Mouse (Mus musculus) ovary, adult 18-20 months (tissue): ENCODE results near the gene Taf13.
"Not testable (repeated sequence)": the region's sequence is repeated elsewhere in the genome, so short reads cannot be mapped to it uniquely, and the experiment has no call there.

Experiments used
- DNase-seq: peaks from one replicate; pipeline ENCODE4 v3.0.0; 2022; ENCODE audit warnings: low spot score, mixed read lengths

Taf13 gene

GRCm38 (mm10) chr3:108571443-108572294, at the start of gene Taf13:
Gene Taf13 (plus strand): TSS chr3:108571698.
- peak; percentile 93 for DNase-seq

GRCm38 (mm10) chr3:108523415-108523814, 48.1 kb upstream of the Taf13 start:
- DNase-seq, result no peak

DNA sequence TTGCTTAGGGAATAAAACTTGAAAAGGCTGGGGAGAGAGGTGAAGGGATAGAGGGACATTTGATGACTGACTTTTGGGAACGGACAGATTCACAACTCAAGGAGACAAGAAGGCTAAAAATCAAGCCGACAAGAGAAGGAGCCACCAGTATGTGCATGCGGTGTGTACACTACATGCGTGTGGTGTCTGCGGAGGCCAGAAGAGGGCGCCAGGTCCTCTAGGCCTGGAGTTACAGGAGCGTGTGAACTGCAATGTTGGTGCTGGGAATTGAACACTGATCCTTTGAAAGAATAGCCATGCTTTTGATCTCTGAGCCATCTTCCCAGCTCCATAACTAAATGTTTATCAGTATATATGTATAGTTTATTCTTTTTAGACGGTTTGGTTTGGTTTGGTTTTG, 43.0 kb upstream of the Taf13 start:
- no peak for DNase-seq

- DNase-seq, result peak; percentile 40
Measured at GRCm38 (mm10) chr3:108533114-108533885, 38.2 kb upstream of the Taf13 start.

DNA sequence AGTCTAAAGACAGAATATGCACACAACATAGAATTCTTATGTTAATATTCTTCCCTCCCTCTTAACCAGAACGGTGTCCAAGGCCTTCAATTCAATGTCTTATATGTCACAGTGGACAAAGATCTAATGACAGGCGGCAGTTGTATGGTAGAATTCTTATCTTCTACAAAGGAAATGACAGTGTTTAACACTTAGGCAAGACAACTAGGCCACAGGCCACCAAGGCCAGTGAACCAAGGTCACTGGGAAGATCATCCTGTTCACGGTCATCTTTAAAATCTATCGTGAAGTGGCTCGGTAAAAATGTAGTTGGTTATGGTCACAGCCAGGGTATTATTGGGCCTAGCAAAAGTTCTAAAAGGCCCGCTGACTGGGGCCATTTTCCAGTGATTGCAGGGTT, 37.5 kb upstream of the Taf13 start, which contains the start of gene 1700013F07Rik:
1700013F07Rik (plus strand) TSS at position 200 of the 400 bp plus-strand sequence.
- DNase-seq, result no peak

DNA sequence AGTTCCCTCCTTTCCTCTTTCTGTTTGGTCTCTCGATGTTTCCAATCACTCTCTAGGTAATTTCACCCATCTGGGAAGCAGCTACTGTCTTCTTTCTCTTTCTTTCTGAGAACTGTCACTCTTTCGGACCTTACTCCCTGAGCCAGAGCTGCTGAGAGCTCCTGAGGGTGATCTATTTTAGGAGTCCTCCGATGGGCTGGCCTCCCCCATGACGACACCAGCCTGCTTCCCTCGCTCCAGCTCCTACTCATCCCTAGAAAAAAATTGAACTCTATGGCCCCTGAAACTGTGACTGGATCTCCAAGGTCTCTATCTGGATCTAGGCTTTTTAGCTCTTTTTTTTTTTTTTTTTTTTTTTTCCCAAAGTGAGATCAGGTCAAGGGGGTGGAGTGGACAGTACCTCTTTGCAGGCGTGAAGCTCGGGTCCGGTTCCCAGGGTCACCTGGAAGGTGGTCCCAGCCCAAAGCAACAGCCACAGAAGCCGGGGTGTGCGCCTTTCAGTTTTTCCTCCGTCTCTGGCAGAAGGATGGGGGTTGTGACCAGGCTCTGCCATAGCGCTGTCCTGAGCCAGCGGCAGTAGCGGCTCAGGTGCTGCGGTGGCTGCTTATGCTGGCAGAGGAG, 35.5 kb upstream of the Taf13 start:
- DNase-seq, result no peak

GRCm38 (mm10) chr3:108536517-108537260, 34.8 kb upstream of the Taf13 start, which contains the start of gene 5330417C22Rik:
Gene 5330417C22Rik (minus strand): TSS chr3:108536536.
- DNase-seq, result peak; percentile 26

GRCm38 (mm10) chr3:108537303-108537702, 34.2 kb upstream of the Taf13 start:
- peak; percentile 73 for DNase-seq

DNA sequence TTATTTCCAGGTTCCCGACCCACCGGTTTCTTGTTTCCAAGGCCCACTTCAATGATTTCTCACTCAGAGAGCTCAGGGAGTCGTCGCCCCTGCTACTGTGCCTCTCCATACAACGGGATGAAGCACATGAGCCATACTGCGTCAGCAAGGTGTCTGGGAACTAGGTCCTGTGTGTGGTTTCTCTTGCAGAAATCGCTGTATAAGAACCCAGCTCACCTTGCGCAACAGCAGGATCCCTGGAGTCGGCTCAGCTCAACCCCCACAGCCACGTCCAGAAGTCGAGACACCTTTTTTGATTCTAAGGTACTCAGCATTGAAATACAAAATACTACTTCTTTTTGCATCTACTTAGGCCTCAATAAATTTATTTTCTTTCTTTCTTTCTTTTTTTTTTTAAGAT, 29.2 kb upstream of the Taf13 start:
- no peak for DNase-seq

- DNase-seq, result no peak
Measured at GRCm38 (mm10) chr3:108554111-108554561, 17.4 kb upstream of the Taf13 start.

- DNase-seq, result peak; percentile 87
Measured at GRCm38 (mm10) chr3:108554587-108555312, 16.7 kb upstream of the Taf13 start.

DNA sequence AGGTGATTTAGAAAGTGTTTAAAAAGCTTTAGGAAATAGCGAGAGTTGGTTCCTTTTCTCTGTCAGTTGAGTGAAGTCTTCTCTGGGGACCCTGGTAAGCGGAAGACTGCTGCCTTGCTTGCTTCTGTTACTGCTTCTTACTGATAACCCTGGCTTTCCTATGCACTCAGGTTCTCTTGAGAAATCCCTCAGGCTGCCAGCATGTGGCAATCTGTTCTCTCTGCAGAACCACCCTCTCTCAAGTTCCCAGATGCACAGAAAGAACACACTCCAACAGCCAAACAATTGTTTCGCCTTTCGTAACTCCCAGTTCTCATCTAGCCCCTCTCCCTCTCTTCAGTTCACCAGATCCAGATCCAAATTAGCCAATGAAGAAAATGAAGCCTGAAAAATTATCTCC, 13.6 kb upstream of the Taf13 start:
- no peak for DNase-seq

DNA sequence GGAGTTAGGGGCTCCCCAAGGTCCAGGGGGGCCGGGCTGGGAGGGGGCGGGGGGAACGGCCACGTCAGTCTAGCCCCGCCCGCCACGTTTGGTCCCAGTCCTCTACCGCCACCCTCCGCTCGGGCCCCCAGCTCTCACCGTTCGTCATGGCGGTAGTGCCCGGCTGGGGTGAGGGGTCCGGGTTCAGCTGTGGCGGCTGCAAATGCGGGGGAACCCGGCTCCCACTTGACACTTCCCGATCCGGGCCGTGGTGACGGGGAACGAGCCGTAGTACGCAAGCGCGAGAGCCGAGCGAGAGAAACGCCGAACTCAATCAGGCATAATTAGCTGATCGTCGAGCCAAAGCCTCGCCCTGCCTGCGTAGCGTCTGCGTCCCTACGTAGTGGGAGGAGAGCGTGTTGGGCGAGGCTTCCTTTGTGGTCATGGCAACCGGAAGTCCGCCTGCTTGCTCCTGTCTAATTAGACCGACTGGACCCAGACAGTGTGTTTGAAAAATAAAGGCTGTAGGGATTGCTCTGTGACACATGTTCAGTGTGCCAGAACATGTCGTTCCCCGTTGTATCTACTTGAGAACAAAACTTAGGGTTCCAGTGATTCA, 9.3 kb upstream of the Taf13 start, which contains the start of gene Tmem167b:
Tmem167b (minus strand) TSS at position 334 of the 598 bp plus-strand sequence.
- DNase-seq, result peak; percentile 95

DNA sequence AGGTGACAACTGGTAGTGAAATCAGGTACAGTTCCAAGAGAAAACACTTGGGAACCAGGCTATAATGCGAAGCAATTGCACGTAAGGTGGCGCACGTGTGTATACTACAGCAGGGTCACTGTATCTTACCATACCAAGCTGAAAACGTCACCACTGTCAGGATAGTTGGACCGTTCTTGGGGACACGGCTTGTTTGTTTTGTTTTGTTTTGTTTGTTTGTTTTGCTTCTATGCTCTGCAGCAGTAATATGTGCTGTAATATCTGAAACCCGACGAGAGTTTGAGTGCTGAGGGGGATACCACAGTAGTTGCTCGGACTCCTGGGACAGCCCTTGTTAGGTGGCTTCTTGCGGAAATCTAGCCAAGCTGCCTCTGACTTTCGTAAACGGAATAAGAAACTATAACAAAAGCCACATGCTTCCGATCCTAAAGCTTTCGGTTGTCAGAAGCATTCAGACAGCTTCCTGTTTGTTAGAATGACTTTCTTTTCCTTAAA, 8.7 kb upstream of the Taf13 start:
- DNase-seq, result no peak

GRCm38 (mm10) chr3:108563309-108563708, 8.2 kb upstream of the Taf13 start:
- DNase-seq, result peak; percentile 41

DNA sequence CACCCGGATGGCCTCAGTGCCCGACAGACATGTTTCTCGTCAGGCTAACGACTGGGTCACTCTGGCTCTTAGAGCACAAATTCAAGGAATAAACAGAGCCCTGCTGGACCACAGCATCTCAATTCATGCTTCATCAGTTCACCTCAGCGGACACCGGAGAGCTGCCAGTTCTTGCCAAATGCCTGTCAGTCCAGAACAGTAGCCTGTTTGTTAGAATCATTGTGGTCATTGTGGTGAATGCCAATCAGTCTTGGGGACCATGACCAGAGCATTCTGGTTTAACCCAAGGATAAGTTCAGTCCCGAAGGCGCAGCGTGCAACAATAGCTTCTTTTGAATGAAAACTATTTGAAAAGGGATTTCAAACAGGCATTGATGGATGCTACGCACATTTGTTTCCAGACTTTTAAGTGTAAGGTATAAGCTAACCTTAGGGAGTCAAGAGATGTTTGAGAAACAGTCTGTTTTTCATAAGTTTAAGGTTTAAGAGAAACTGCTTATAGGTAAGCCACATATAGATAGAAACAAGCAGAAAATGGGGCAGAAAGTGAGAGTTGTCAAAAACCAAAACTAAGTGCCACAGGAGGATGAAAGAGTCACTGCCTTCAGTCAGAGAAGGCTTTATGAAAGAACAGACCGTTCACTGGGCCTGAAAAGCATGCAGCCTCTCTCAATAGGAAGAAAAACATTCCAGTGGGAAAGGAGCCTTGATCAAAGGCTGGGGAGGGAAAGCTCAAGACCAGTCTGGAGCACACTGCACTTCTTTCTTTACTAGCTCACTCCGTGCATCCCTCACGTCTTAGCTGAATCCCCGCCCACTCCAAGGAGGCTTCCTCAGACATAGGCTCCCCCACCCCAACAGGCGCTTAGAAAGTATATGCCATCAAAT, 3.3 kb upstream of the Taf13 start:
- DNase-seq, result no peak

GRCm38 (mm10) chr3:108569636-108570035, 1.9 kb upstream of the Taf13 start:
- not testable (repeated sequence) for DNase-seq

GRCm38 (mm10) chr3:108570813-108571212, 685 bp upstream of the Taf13 start:
- no peak for DNase-seq
